Mouse (Mus musculus) heart, embryonic 12.5 days (tissue): ENCODE data around the gene Esrrg. TPM values are rescaled to one million over a fixed set of nuclear protein-coding genes. Genes with fewer than 3 reads are reported as not detected.
A peak's percentile ranks its signal among the peaks of the same experiment; 100 is the strongest.

ENCODE experiments used
- ATAC-seq: fragments of 200-750 bp; cut with Nextera tagmentation; 2 replicates; pipeline ENCODE4 v1.8.0; 2017; ENCODE audit warnings: moderate TSS enrichment, moderate library complexity; ENCODE audit not compliant: insufficient number of reproducible peaks, low FRiP score
- H3K27ac ChIP-seq: fragments of 300-500 bp; sonication (generic); 2 replicates; pipeline ENCODE4 v1.5.1; 2016; ENCODE audit warnings: mild to moderate bottlenecking, moderate library complexity; ENCODE audit not compliant: poor library complexity, severe bottlenecking
- H3K27me3 ChIP-seq: fragments of 300-500 bp; sonication (generic); replicated peaks from 2 replicates; pipeline ENCODE4 v1.6.1; 2016; ENCODE audit warnings: mild to moderate bottlenecking, moderate library complexity
- H3K36me3 ChIP-seq: fragments of 300-500 bp; sonication (generic); 2 replicates; pipeline ENCODE4 v1.6.1; 2016; ENCODE audit warnings: mild to moderate bottlenecking, moderate library complexity
- H3K4me1 ChIP-seq: fragments of 300-500 bp; sonication (generic); replicated peaks from 2 replicates; pipeline ENCODE4 v1.6.1; 2016; ENCODE audit warnings: mild to moderate bottlenecking
- H3K4me2 ChIP-seq: fragments of 300-500 bp; sonication (generic); 2 replicates; pipeline ENCODE4 v1.6.1; 2016; ENCODE audit warnings: mild to moderate bottlenecking, moderate library complexity
- H3K4me3 ChIP-seq: fragments of 300-500 bp; sonication (generic); 2 replicates; pipeline ENCODE4 v1.5.1; 2016; ENCODE audit warnings: mild to moderate bottlenecking
- H3K9ac ChIP-seq: fragments of 300-500 bp; sonication (generic); 2 replicates; pipeline ENCODE4 v1.6.1; 2016; ENCODE audit warnings: mild to moderate bottlenecking, moderate library complexity
- H3K9me3 ChIP-seq: fragments of 300-500 bp; sonication (generic); replicated peaks from 2 replicates; pipeline ENCODE4 v1.6.1; 2016; ENCODE audit warnings: mild to moderate bottlenecking, moderate library complexity
- WGBS: fragments of 180-500 bp; shearing (Covaris S2); methylation state at CpG from one replicate; pipeline ENCODE4 v1.1.7; 2016; 5-methylcytosine and 5-hydroxymethylcytosine counted together
- polyA plus RNA-seq: library from polyadenylated mRNA; unstranded; fragments of >200 nt; fragmentation: Nextera tagmentation; extraction: Ambion mirVana; gene quantifications from 2 replicates; pipeline ENCODE4 v1.2.1, GENCODE M21; 2016

Gene Esrrg
- polyA plus RNA-seq, 1 experiment from 2014 or later, result 33.3 TPM

DNA sequence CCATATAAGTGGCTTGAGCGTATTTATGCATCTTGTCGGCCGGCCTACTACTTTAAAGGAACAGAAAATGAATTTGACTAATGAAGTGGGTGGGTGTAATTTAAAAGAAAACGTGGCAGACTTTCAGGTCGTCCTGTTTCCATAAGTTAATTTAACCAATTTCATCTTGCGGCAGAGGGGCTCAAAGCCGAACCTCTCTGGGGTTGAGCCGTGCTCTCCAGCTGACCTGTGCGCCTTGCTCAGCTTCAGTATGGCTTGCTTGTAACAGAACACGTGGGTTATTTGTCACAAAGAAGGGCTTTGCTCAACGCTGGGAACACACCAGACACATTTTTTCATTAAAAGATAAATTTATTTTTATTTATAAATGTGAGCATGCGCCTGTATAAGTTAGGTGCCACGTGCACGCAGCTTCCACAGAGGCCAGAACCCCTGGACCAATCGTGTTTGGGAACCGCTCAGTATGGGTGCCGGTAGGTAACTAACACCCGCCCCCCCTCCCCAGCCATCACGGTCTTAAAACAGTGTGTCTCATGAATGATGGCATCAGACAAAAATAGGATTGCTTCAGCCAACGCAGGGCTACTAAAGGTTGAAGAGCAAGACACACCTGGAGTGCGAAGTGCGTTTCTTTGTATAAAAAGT, 546.7 kb downstream of the Esrrg start:
- Histone ChIP-seq H3K27ac (0 out of 2 replicates have a peak overlapping the region, but pooled peaks have one; percentile 2), H3K9me3 (no peaks in the 10 kb centered on the region), H3K4me3 (no peak overlapping the region), H3K9ac (no peak overlapping the region), H3K4me2 (peak overlapping the region; percentile 53; the same call in 1 of the 2 replicates), H3K27me3 (no peaks in the 10 kb centered on the region), H3K36me3 (no peaks in the 10 kb centered on the region; the same call in 1 of the 2 replicates), H3K4me1 (peaks cover 30% of the 10 kb centered on the region)
- ATAC-seq, result no peak
- 79% methylated on average over 22 of the region's 22 CpGs for WGBS

- H3K9ac ChIP-seq, result no peak overlapping the region
- no peak overlapping the region for H3K4me2 ChIP-seq
- 94% methylated on average over 5 of the region's 5 CpGs for WGBS
- no peak overlapping the region for H3K4me3 ChIP-seq
- no peaks in the 10 kb centered on the region for H3K36me3 ChIP-seq
- H3K4me1 ChIP-seq, result peaks cover 30% of the 10 kb centered on the region
- H3K27me3 ChIP-seq, result no peaks in the 10 kb centered on the region
- ATAC-seq, result no peak
- H3K9me3 ChIP-seq, result no peaks in the 10 kb centered on the region
- no peak overlapping the region for H3K27ac ChIP-seq
Measured at GRCm38 (mm10) chr1:188156520-188156919, 547.9 kb downstream of the Esrrg start.

DNA sequence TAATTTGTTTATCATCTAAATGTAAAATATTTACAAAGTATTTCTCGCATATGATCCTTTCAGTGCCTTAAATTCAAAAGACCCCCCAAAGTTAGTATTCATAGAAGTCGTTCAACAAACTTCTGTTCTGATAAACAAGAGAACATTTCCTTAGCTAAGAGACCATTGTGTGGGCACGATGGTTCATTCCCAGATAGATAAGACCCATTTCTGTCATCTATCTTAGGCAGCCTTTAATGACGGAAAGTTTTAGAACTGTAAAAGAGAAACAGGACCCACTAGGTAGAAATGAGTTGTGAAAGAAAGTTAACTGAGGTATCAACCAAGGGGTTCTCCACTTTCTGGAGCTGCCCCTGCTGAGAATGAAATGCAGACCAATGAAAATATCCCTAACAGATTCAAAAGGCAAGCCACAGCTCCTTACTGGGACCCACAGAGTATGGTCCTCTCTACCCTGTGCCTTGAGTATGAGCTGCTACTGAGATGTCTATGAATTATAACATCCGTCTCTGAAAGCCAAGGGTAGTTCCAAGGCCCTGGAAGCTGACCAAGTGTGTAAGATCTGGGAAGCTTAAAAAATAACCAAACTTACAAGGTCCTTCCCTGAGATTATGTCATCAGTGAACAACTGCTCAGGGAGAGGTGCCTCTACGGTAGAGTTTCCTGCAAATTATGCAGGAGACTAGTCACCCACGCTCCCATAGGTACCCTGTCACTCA, 548.8 kb downstream of the Esrrg start:
- WGBS, result 65% methylated on average over 7 of the region's 7 CpGs
- Histone ChIP-seq H3K4me1 (peaks cover 30% of the 10 kb centered on the region), H3K27me3 (no peaks in the 10 kb centered on the region), H3K9me3 (no peaks in the 10 kb centered on the region), H3K9ac (no peak overlapping the region), H3K36me3 (no peaks in the 10 kb centered on the region), H3K27ac (no peak overlapping the region), H3K4me2 (no peak overlapping the region), H3K4me3 (no peak overlapping the region)
- no peak for ATAC-seq

- Histone ChIP-seq H3K9ac (no peak overlapping the region), H3K4me2 (no peak overlapping the region), H3K4me1 (peaks cover 29% of the 10 kb centered on the region), H3K9me3 (no peaks in the 10 kb centered on the region), H3K27ac (no peak overlapping the region), H3K36me3 (no peaks in the 10 kb centered on the region), H3K4me3 (no peak overlapping the region), H3K27me3 (no peaks in the 10 kb centered on the region)
- no peak for ATAC-seq
- WGBS, result 73% methylated on average over 1 of the region's 1 CpGs
Measured at GRCm38 (mm10) chr1:188158675-188159074, 550.1 kb downstream of the Esrrg start.

DNA sequence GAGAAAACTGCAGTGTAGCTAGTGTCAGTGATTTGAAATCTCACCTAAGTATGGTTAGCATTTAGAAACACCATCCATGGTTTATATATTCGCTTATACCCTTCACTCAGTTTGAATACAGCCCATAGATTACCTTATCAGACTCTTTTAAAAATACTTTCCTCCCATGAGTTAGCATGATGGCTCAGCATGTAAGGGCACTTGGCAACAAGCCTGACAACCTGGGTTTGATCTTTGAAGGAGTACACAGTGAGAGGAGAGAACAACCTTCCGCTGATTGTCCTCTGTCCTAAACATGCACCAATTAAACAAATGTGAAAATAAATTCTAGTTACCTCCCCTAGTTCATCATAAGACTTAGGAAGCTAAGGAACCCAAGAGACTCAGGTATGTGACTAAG, 550.5 kb downstream of the Esrrg start:
- no peaks in the 10 kb centered on the region for H3K36me3 ChIP-seq
- no peaks in the 10 kb centered on the region for H3K27me3 ChIP-seq
- no peak overlapping the region for H3K9ac ChIP-seq
- WGBS, result 75% methylated on average over 2 of the region's 2 CpGs
- no peak for ATAC-seq
- no peaks in the 10 kb centered on the region for H3K9me3 ChIP-seq
- no peak overlapping the region for H3K4me3 ChIP-seq
- peaks cover 29% of the 10 kb centered on the region for H3K4me1 ChIP-seq
- no peak overlapping the region for H3K4me2 ChIP-seq
- H3K27ac ChIP-seq, result no peak overlapping the region

- H3K4me2 ChIP-seq, result no peak overlapping the region
- H3K27ac ChIP-seq, result no peak overlapping the region
Measured at GRCm38 (mm10) chr1:188163058-188163457, 554.5 kb downstream of the Esrrg start.

DNA sequence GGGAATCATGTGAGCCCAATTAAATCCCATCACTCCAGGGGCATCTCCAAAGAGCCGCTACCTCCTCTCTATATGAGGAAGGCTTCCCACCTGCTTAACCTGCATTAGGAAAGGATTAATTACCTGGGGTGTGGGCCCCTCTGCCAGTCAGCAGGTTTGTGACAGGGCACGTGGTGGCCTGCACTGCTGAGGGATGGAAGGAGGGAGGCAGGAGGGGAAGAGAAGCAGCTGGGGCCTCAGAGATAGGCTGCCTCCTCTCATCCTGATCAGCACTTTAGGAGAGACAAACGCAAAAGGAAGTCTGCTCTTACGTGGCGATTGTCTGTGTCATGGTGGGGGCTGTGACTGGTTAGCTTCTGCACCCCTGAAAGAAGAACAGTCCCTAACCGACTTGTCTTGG, 555.7 kb downstream of the Esrrg start:
- ATAC-seq, result peak; percentile 22; the same call in 1 of the 2 replicates
- Histone ChIP-seq H3K4me1 (peaks cover 31% of the 10 kb centered on the region), H3K9me3 (no peaks in the 10 kb centered on the region), H3K36me3 (no peaks in the 10 kb centered on the region), H3K4me2 (no peak overlapping the region), H3K27ac (no peak overlapping the region), H3K4me3 (no peak overlapping the region), H3K9ac (no peak overlapping the region), H3K27me3 (no peaks in the 10 kb centered on the region)
- 34% methylated on average over 6 of the region's 6 CpGs for WGBS

More at GRCm38 (mm10) chr1:188163058-188163457, 554.5 kb downstream of the Esrrg start:
- Histone ChIP-seq H3K9me3 (no peaks in the 10 kb centered on the region), H3K36me3 (no peaks in the 10 kb centered on the region), H3K4me1 (peaks cover 30% of the 10 kb centered on the region), H3K4me3 (no peak overlapping the region), H3K9ac (no peak overlapping the region), H3K27me3 (no peaks in the 10 kb centered on the region)
- ATAC-seq, result no peak

GRCm38 (mm10) chr1:188173859-188174258, 565.3 kb downstream of the Esrrg start:
- no peak for ATAC-seq
- 48% methylated on average over 1 of the region's 1 CpGs for WGBS
- 0 out of 2 replicates have a peak, but pooled peaks cover 4% of the 10 kb centered on the region for H3K4me1 ChIP-seq

GRCm38 (mm10) chr1:188182951-188183350, 574.4 kb downstream of the Esrrg start:
- H3K4me1 ChIP-seq, result 0 out of 2 replicates have a peak, but pooled peaks cover 5% of the 10 kb centered on the region
- WGBS, result 86% methylated on average over 5 of the region's 5 CpGs
- peaks cover 9% of the 10 kb centered on the region for H3K36me3 ChIP-seq
- H3K9me3 ChIP-seq, result no peaks in the 10 kb centered on the region
- no peak overlapping the region for H3K4me2 ChIP-seq
- H3K4me3 ChIP-seq, result no peak overlapping the region
- ATAC-seq, result no peak
- H3K9ac ChIP-seq, result no peak overlapping the region
- H3K27me3 ChIP-seq, result no peaks in the 10 kb centered on the region
- H3K27ac ChIP-seq, result no peak overlapping the region

More at GRCm38 (mm10) chr1:188173859-188174258, 565.3 kb downstream of the Esrrg start:
- no peak overlapping the region for H3K27ac ChIP-seq
- no peak overlapping the region for H3K4me3 ChIP-seq
- no peaks in the 10 kb centered on the region for H3K27me3 ChIP-seq
- H3K9ac ChIP-seq, result no peak overlapping the region
- H3K4me2 ChIP-seq, result no peak overlapping the region
- H3K36me3 ChIP-seq, result no peaks in the 10 kb centered on the region; the same call in 1 of the 2 replicates
- no peaks in the 10 kb centered on the region for H3K9me3 ChIP-seq

GRCm38 (mm10) chr1:188186440-188187117, 578.0 kb downstream of the Esrrg start:
- H3K9ac ChIP-seq, result no peak overlapping the region
- H3K27ac ChIP-seq, result no peak overlapping the region
- no peaks in the 10 kb centered on the region for H3K27me3 ChIP-seq
- H3K36me3 ChIP-seq, result peaks cover 7% of the 10 kb centered on the region
- no peak overlapping the region for H3K4me3 ChIP-seq
- 0 out of 2 replicates have a peak, but pooled peaks cover 5% of the 10 kb centered on the region for H3K4me1 ChIP-seq
- H3K9me3 ChIP-seq, result no peaks in the 10 kb centered on the region
- ATAC-seq, result no peak
- no peak overlapping the region for H3K4me2 ChIP-seq
- 76% methylated on average over 17 of the region's 17 CpGs for whole genome bisulfite sequencing

DNA sequence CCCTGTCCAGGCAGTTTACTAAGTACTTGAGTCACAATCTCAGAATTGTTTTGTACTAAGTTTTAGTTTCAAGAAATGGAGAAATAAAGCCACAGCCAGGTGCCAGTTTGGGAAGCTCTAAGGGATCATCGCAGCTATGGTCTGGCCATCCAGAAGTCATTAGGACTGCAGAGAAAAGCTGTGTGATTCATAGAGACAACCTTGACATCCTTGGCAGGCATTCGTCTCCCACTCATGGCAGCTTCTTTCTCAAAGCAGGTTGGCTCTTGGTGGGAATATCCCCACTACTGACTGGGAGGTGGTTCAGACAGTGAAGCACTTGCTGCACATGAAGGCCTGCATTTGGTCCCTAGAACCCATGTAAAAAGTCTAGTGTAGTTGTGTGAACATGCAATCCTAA, 584.4 kb downstream of the Esrrg start:
- ATAC-seq, result no peak
- 81% methylated on average over 2 of the region's 2 CpGs for WGBS
- no peak overlapping the region for H3K4me3 ChIP-seq
- no peaks in the 10 kb centered on the region for H3K9me3 ChIP-seq
- no peak overlapping the region for H3K4me2 ChIP-seq
- H3K36me3 ChIP-seq, result no peaks in the 10 kb centered on the region
- H3K9ac ChIP-seq, result no peak overlapping the region
- 0 out of 2 replicates have a peak, but pooled peaks cover 4% of the 10 kb centered on the region for H3K4me1 ChIP-seq
- H3K27me3 ChIP-seq, result no peaks in the 10 kb centered on the region
- no peak overlapping the region for H3K27ac ChIP-seq
